Mouse (Mus musculus): ENCODE results near the gene Cdc42bpg.

The Cdc42bpg gene

GRCm38 (mm10) chr19:6333761-6334595, 27.7 kb downstream of the Cdc42bpg start:
- DNase-seq, result no peak

DNA sequence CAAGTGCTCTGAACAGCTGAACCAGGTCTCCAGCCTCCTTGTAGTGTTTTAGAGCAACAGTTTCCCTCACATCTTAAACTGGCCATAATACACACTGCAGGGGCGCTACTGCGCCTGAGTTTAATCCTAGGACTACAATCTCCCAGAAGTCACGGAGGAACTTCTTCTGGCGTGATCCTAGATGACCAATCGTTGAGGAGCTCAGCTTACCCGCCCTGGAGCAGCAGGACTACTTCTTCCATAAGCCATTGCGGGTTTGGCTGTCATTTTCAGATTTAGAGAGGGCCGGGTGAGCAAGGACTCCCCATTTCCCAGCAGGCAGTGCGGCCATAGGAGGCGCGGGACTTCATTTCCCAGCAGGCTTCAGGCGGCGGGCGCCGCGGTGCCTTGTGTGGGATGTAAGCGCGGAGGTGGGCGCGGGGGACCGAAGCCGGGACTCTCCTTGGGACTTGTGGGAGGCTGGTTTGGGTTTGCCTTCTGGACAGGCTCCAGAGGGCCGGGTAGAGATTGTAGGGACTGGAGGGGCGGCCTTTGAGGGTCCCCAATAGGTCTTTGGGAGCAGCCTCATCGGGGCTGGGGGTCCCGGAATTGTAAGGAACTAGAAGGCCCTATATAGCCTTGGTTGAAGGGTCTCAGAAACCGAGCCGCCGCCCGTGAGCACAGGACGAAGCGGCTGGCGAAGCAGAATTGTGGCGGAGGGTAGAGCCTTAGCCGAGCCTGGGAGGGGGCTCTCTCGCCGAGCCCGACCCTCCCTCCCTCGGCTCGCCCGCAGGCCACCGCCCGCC, 28.6 kb downstream of the Cdc42bpg start, which contains the start of gene Men1:
Men1 (plus strand) TSS at position 307 of the 785 bp plus-strand sequence.
- DNase-seq, result peak; percentile 94 to 97

DNA sequence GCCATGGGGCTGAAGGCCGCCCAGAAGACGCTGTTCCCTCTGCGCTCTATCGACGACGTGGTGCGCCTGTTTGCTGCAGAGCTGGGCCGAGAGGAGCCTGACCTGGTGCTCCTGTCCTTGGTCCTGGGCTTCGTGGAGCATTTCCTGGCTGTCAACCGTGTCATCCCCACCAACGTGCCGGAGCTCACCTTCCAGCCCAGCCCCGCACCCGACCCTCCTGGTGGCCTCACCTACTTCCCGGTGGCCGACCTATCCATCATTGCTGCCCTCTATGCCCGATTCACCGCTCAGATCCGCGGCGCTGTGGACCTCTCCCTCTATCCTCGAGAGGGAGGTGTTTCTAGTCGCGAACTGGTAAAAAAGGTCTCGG, 29.2 kb downstream of the Cdc42bpg start:
- peak in 1 of 2 experiments; percentile 50 for DNase-seq

DNA sequence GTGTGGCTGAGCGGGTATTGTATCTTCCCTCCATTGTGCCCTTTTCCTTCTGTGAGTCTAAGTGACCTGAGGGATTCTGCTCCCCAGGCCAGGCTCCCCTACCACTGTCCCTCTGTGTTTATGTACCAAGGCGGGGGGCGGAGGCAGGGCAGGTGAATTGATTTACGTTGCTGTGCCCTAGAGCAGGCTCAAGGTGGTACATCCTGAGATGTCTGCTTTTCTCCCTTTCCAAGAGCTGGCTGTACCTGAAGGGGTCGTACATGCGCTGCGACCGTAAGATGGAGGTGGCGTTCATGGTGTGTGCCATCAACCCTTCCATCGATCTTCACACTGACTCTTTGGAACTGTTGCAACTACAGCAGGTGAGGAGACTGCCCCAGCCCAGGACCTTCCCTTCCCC, 30.7 kb downstream of the Cdc42bpg start:
- no peak for DNase-seq

- no peak for DNase-seq
These were observed 31.9 kb downstream of the Cdc42bpg start for GRCm38 (mm10) chr19:6338171-6338570.

- DNase-seq, result no peak
These were observed 32.5 kb downstream of the Cdc42bpg start for GRCm38 (mm10) chr19:6338716-6339115.

- no peak for DNase-seq
These were observed 32.9 kb downstream of the Cdc42bpg start for GRCm38 (mm10) chr19:6339191-6339590.

GRCm38 (mm10) chr19:6339890-6340504, 33.7 kb downstream of the Cdc42bpg start:
- DNase-seq, result no peak

GRCm38 (mm10) chr19:6340524-6341452, 34.5 kb downstream of the Cdc42bpg start, which contains the start of gene Map4k2:
TSS of gene Map4k2 (plus strand) at chr19:6341135.
- peak; percentile 86 to 92 for DNase-seq

DNA sequence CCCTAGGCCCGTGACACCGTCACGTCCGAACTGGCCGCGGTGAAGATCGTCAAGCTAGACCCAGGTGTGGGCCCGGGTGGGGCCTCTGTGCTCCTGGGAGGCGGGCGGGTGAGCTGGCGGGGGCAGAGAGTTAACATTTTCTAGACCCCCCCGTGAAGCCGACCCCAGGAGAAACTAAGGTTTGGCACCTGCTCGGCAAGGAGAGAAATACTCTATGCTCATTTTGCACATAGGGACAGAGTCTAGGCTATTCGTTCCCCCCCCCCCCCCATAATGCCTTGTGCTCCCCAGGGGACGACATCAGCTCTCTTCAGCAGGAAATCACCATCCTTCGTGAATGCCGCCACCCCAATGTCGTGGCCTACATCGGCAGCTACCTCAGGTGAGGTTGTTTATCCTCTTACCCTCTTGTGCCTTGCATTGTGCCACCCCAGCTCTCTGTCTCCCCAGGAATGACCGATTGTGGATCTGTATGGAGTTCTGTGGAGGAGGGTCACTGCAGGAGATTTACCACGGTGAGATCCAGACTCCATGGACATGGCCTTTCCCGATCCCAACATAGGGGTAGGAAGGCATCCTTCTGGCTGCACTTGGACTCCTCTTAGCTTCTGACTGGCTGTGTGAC, 35.3 kb downstream of the Cdc42bpg start:
- DNase-seq, result no peak

- DNase-seq, result no peak
These were observed 36.1 kb downstream of the Cdc42bpg start for GRCm38 (mm10) chr19:6342276-6342933.

GRCm38 (mm10) chr19:6343066-6343925, 37.0 kb downstream of the Cdc42bpg start:
- DNase-seq, result no peak

DNA sequence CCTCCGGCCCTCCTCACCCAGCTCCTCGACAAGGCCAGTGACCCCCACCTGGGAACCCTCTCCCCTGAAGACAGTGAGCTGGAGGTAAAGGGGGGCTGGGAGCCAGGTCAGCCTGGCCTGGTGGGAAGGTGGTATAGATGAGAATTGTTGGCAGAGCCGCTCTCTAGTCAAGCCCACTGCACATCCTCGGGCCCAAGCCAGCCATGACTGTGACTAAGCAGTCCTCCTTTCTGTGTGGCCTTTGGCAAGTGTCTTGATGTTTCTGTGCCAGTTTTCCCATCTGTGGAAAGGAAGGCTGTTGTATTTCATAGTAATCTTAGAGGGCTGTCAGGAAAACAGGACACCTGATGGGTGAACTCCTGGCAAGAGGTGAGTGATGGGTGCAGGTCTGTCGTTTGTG, 37.7 kb downstream of the Cdc42bpg start:
- DNase-seq, result peak; percentile 52 to 69

- no peak for DNase-seq
These were observed 39.8 kb downstream of the Cdc42bpg start for GRCm38 (mm10) chr19:6346023-6346422.

DNA sequence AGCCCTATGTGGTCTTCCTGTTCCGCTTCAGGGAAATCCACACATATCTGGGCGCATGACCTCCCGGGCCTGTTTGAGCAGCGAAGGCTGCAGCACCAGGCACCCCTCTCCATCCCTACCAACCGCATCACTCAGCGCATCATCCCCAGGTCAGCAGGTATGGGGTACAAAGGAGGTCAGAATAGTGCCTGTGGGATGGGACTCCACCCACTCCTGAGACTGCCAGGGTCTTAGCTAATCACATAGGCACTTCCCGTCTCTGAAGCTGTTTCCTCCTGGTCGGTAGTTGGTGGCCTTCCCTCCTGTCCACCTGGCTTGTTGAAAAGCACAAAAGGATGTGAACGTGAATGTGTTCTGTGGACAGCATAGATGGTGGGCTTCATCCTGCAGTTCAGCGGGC, 40.4 kb downstream of the Cdc42bpg start:
- no peak for DNase-seq

- DNase-seq, result no peak
These were observed 41.4 kb downstream of the Cdc42bpg start for GRCm38 (mm10) chr19:6347615-6348014.

GRCm38 (mm10) chr19:6348717-6349116, 42.5 kb downstream of the Cdc42bpg start:
- no peak for DNase-seq

DNA sequence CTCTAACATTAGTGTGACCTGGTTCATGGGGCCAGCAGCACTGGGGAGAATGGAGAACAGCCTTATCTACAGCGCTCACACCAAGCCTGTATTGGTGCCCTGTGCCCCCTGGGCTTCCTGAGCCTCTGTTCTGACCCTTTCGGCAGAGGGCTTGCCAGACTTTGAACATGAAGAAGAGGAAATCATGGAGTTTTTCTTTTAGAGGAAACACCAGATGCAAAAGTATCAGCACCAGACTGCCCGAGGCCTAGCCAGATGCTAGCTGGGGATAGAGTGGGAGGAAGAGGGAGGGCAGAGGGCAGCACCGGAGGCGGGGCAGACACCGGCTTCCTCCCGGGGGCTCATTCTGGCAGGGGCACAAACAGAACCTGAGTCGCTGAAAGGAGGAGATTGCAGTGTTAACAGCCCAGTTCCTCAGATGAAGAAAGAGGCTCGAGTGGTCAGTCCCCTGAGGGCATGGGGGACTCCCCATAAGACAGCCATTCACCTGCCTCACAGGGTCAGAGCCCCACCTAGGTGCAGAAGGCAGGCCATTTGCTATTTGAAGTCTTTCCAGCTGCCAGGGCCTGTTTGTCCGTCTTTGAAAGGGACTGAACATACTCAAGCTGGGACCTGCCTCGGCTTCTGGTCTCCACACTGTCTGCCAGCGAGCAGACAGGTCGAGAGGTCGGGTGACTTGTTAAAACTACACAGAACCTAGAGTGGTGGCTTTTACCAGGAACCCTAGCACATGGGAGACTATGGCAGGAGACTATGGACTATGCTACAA, 43.1 kb downstream of the Cdc42bpg start:
- no peak for DNase-seq

DNA sequence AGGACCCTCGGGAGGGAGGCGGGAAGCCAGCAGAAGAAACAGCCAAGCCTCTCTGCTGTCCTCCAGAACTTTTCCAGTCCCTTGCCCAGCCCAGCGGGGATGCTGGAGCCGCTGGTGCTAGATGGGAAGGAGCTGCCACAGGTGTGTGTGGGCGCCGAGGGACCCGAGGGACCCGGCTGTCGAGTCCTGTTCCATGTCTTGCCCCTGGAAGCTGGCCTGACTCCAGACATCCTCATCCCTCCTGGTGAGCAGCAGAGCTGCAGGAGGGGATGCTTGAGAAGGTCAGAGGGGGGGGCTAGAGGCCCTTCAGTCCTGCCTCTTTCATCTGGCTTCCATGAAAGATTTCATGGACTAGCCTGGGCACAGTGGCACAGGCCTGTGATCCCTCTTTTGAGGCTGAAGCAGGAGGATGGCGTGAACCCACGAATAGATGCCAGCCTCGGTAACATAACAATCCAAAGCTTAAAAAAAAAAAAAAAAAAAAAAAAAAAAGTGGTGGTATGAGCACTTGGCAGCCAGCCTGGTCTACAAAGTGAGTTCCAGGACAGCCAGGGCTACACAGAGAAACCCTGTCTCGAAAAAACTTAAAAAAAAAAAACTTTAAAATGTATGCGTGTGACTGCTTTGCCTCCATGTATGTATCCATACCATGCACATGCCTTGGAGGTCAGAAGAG, 45.3 kb downstream of the Cdc42bpg start:
- DNase-seq, result no peak

Measured in cerebellum, adult 18-20 months (tissue).